Mouse (Mus musculus): ENCODE measurements around the gene Atp8b5.
A peak's percentile ranks its signal among the peaks of the same experiment; 100 is the strongest.

DNA sequence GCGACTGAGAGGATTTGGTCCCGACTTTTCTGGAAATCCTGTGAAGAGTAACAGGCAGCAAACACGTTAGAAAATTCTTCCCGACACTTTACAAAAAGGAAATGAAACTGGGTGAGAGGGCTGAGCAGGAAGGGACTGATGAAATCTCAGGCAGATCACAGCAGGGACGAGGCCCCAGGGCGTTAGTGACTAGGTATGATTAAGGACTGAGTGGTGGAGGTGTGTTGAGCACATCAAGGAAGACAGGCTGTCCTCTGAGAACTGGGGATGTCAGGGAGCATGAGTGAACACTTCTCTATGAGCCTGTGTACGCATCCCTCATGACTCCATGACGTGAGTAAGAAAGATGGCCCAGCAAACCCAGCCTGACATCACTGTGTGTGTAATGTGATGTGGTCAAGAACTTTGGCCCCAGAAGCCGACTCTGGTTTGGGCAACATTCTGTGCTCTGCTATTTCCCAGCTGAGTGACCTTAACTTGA is 152.9 kb downstream of the Atp8b5 start:
- TF ChIP-seq CTCF (IDR thresholded peaks at IDR 0.05) (no peak), EP300 (IDR thresholded peaks at IDR 0.05; ENCODE audit: insufficient read depth, low read depth, low read length) (0 out of 2 replicates have a peak, but pooled peaks have one; percentile 38), POLR2A (IDR thresholded peaks at IDR 0.05; ENCODE audit: insufficient read depth, low read depth, low read length) (no peak)
